Mouse (Mus musculus) heart, adult 18-20 months (tissue): ENCODE data around the gene Olfr199. TPM values are rescaled to one million over a fixed set of nuclear protein-coding genes. Genes with fewer than 3 reads are reported as not detected.
"Not testable (repeated sequence)": the region's sequence is repeated elsewhere in the genome, so short reads cannot be mapped to it uniquely, and the experiment has no call there.

ENCODE experiments used
- DNase-seq, 2 experiments: peaks; one replicate each; pipeline ENCODE4 v3.0.0; 2021 to 2022; ENCODE audit warnings: mixed read lengths in 1 of 2
- long read RNA-seq, 2 experiments: library from polyadenylated mRNA; stranded (forward); transcript quantifications; one replicate each; pipeline ENCODE4 v2.0.0; 2021
- total RNA-seq, 2 experiments: library from RNA; stranded (reverse); gene quantifications; 2 replicates each; pipeline ENCODE4 v1.2.3; 2021

Olfr199 gene
- not detected for total RNA-seq
- long read RNA-seq, experiment 1: 0 reads
- long read RNA-seq, experiment 2: 0 reads

- DNase-seq: not testable (repeated sequence)
Observed at GRCm38 (mm10) chr16:59219667-59220066, at the start of gene Olfr199. TSS of gene Olfr199 (minus strand) at chr16:59219767.

GRCm38 (mm10) chr16:59269097-59269496 is 49.5 kb upstream of the Olfr199 start:
- DNase-seq: not testable (repeated sequence)

GRCm38 (mm10) chr16:59249684-59250083 is 30.1 kb upstream of the Olfr199 start:
- DNase-seq: no peak

- DNase-seq: not testable (repeated sequence)
Observed at GRCm38 (mm10) chr16:59217861-59218260, 1.7 kb downstream of the Olfr199 start.

- not testable (repeated sequence) for DNase-seq
Observed at GRCm38 (mm10) chr16:59203433-59203832, 16.1 kb downstream of the Olfr199 start, which contains the start of gene Olfr198. TSS of gene Olfr198 (minus strand) at chr16:59203533.

GRCm38 (mm10) chr16:59170354-59170753 is 49.2 kb downstream of the Olfr199 start, which contains the start of gene Olfr196:
TSS of gene Olfr196 (minus strand) at chr16:59170454.
- DNase-seq: no peak

Other genes with a start within 250 kb of the Olfr199 start
- gene Olfr183, start 224.4 kb downstream of the Olfr199 start, total RNA-seq: not detected
- not detected for gene Olfr186, start 189.5 kb downstream of the Olfr199 start, total RNA-seq
- gene Olfr187, start 180.0 kb downstream of the Olfr199 start, total RNA-seq: not detected
- gene Olfr190, start 141.8 kb downstream of the Olfr199 start, total RNA-seq: not detected
- gene Olfr191, start 129.9 kb downstream of the Olfr199 start, total RNA-seq: not detected
- not detected for gene Olfr193, start 107.9 kb downstream of the Olfr199 start, total RNA-seq
- not detected for gene Olfr194, start 98.7 kb downstream of the Olfr199 start, total RNA-seq
- gene Olfr195, start 72.7 kb downstream of the Olfr199 start, total RNA-seq: not detected
- gene Olfr196, start 49.3 kb downstream of the Olfr199 start, total RNA-seq: not detected
- not detected for gene Olfr198, start 16.2 kb downstream of the Olfr199 start, total RNA-seq
- gene Olfr201, start 52.9 kb upstream of the Olfr199 start, total RNA-seq: not detected
- gene Olfr202, start 67.0 kb upstream of the Olfr199 start, total RNA-seq: not detected
- gene Olfr203, start 79.1 kb upstream of the Olfr199 start, total RNA-seq: not detected
- gene Olfr204, start 98.5 kb upstream of the Olfr199 start, total RNA-seq: not detected
- not detected for gene Olfr205, start 111.4 kb upstream of the Olfr199 start, total RNA-seq
- not detected for gene Olfr206, start 129.5 kb upstream of the Olfr199 start, total RNA-seq
- gene Olfr209, start 144.2 kb upstream of the Olfr199 start, total RNA-seq: not detected
- gene Gabrr3, start 187.6 kb upstream of the Olfr199 start, total RNA-seq: under 1 TPM in 1 of 2 experiments, not detected in 1; 0.07 TPM